Comparison of ENCODE assay signal across 27 mouse cellular contexts in genomic region chr11:52747766-52748456, GRCm38 (mm10). TPM values are rescaled to one million over a fixed set of nuclear protein-coding genes. Genes with fewer than 3 reads are reported as not detected.
DNase-seq lines count a peak whose midpoint lies in the region; ATAC-seq lines count a peak whose summit lies in the region.
"Had no signal": no experiment of that assay in that cellular context is flagged by ENCODE, and none has a peak within 500 bp of the region (broad histone marks: within the 10 kb centered on the region; RNA-seq: fewer than 3 reads in every experiment).

No protein-coding gene starts in this region.

- no peaks in the 10 kb centered on the region; the same call in 1 of the 2 replicates for H3K27me3 ChIP-seq in liver, embryonic 12.5 days (replicated peaks)
- H3K27me3 ChIP-seq: embryonic facial prominence, embryonic 12.5 days; heart, embryonic 15.5 days; neural tube, embryonic 13.5 days had no signal

- no peak for ATAC-seq in liver, embryonic 12.5 days
- ATAC-seq: activated CD4-positive, CD25-positive, alpha-beta regulatory T cell, adult 4 months; forebrain, embryonic 14.5 days had no signal

- H3K27ac ChIP-seq in liver, embryonic 12.5 days = no peak overlapping the region
- H3K27ac ChIP-seq: embryonic facial prominence, embryonic 12.5 days; heart, adult 2 months; heart, embryonic 15.5 days; left cerebral cortex, adult 2 months; neural tube, embryonic 13.5 days had no signal

- no peak overlapping the region for H3K9ac ChIP-seq in liver, embryonic 12.5 days
- H3K9ac ChIP-seq: embryonic facial prominence, embryonic 12.5 days; heart, embryonic 15.5 days; neural tube, embryonic 13.5 days had no signal

- WGBS in liver, embryonic 12.5 days (ENCODE audit: insufficient replicate concordance) = 44% methylated on average over 6 of the region's 6 CpGs

- H3K36me3 ChIP-seq in liver, embryonic 12.5 days = no peaks in the 10 kb centered on the region
- H3K36me3 ChIP-seq: embryonic facial prominence, embryonic 12.5 days; heart, embryonic 15.5 days; neural tube, embryonic 13.5 days had no signal

- H3K4me2 ChIP-seq in liver, embryonic 12.5 days = no peak overlapping the region
- H3K4me2 ChIP-seq: embryonic facial prominence, embryonic 12.5 days; heart, embryonic 15.5 days; liver, embryonic 11.5 days; neural tube, embryonic 13.5 days had no signal

- H3K4me3 ChIP-seq in liver, embryonic 12.5 days = no peak overlapping the region
- H3K4me3 ChIP-seq: embryonic facial prominence, embryonic 12.5 days; erythroblast, embryonic 14.5 days; heart, adult 2 months; heart, embryonic 15.5 days; left cerebral cortex, adult 2 months; megakaryocyte, embryonic 14.5 days; neural tube, embryonic 13.5 days had no signal

- peak; percentile 12 for DNase-seq in kidney, adult 9 months
- no peak for DNase-seq in kidney, adult 11 months
- DNase-seq in retina, embryonic 14.5 days (ENCODE audit: low spot score) = peak; percentile 32
- no peak for DNase-seq in retina, postnatal 1 day
- peak; percentile 42 for DNase-seq in embryo, embryonic 9.5 days (ENCODE audit: extremely low spot score)
- DNase-seq in adrenal gland, postnatal 14 days = no peak
- DNase-seq: adrenal gland, postnatal 10 days; cerebellum, adult 11 months; cerebellum, postnatal 14 days; gastrocnemius, postnatal 14 days; heart, adult 2 months; lung, adult 2 months; right cerebral cortex, postnatal 14 days; spleen, adult 18-20 months; thymus, postnatal 36 days had no signal

- H3K9me3 ChIP-seq in liver, embryonic 12.5 days (replicated peaks) = no peaks in the 10 kb centered on the region
- H3K9me3 ChIP-seq: embryonic facial prominence, embryonic 12.5 days; heart, embryonic 15.5 days; neural tube, embryonic 13.5 days had no signal

- no peaks in the 10 kb centered on the region for H3K4me1 ChIP-seq in liver, embryonic 12.5 days
- H3K4me1 ChIP-seq: embryonic facial prominence, embryonic 12.5 days had no signal

RNA-seq across cellular contexts. Expression of gene Fstl4, which starts 16.5 kb away (rescaled TPM):
- polyA plus RNA-seq in liver, embryonic 12.5 days (2016; fragmentation: Nextera tagmentation; extraction: Ambion mirVana) = 0.27 and 0.29 TPM in 2 replicates
- total RNA-seq in adrenal gland, postnatal 14 days (2021) = 0.37 and 1.5 TPM in 2 replicates
- total RNA-seq: monocyte, adult 5-6 weeks had no signal
- polyA plus RNA-seq: activated CD4-positive, CD25-positive, alpha-beta regulatory T cell, adult 4 months; C2C12; erythroblast, embryonic 14.5 days had no signal

Comparison
In these comparisons a context has a peak if more than half of its experiments do, and no peak if none do; other contexts are left out.
1. DNase-seq: peak in kidney, adult 9 months (single experiment), retina, embryonic 14.5 days (single experiment) and embryo, embryonic 9.5 days (single experiment); none in kidney, adult 11 months (single experiment), retina, postnatal 1 day (single experiment) and adrenal gland, postnatal 14 days (single experiment).